Mouse (Mus musculus): ENCODE data around the gene Ift27. TPM values are rescaled to one million over a fixed set of nuclear protein-coding genes. Genes with fewer than 3 reads are reported as not detected.

Gene Ift27
- polyA plus RNA-seq, 1 experiment: 52.0 TPM

GRCm38 (mm10) chr15:78157330-78157729 is 16.6 kb downstream of the Ift27 start:
- WGBS: 50% methylated on average over 8 of the region's 8 CpGs
- DNase-seq: no peak
- no peak overlapping the region for H3K27ac ChIP-seq (ENCODE audit: insufficient read depth, low read length)
- H3K27me3 ChIP-seq (ENCODE audit: control insufficient read depth, insufficient read depth, low read length): no peaks in the 10 kb centered on the region
- TF ChIP-seq CTCF (IDR thresholded peaks at IDR 0.05; ENCODE audit: borderline replicate concordance, insufficient read depth, low read depth, low read length): no peak
- no peak for TF ChIP-seq POLR2A (IDR thresholded peaks at IDR 0.05; ENCODE audit: borderline replicate concordance, insufficient read depth, low read length)
- peaks cover 15% of the 10 kb centered on the region for H3K4me1 ChIP-seq (ENCODE audit: control insufficient read depth, insufficient read depth, low read length)
- H3K4me3 ChIP-seq (replicated peaks; ENCODE audit: insufficient read depth, low read depth, low read length): no peak overlapping the region

- 83% methylated on average over 6 of the region's 6 CpGs for WGBS
- Histone ChIP-seq H3K27ac (ENCODE audit: insufficient read depth, low read length) (no peak overlapping the region), H3K4me3 (replicated peaks; ENCODE audit: insufficient read depth, low read depth, low read length) (no peak overlapping the region), H3K4me1 (ENCODE audit: control insufficient read depth, insufficient read depth, low read length) (peaks cover 21% of the 10 kb centered on the region), H3K27me3 (ENCODE audit: control insufficient read depth, insufficient read depth, low read length) (no peaks in the 10 kb centered on the region)
- no peak for DNase-seq
- TF ChIP-seq CTCF (IDR thresholded peaks at IDR 0.05; ENCODE audit: borderline replicate concordance, insufficient read depth, low read depth, low read length): no peak
Observed at GRCm38 (mm10) chr15:78155421-78155820, 18.5 kb downstream of the Ift27 start.

- no peaks in the 10 kb centered on the region for H3K27me3 ChIP-seq (ENCODE audit: control insufficient read depth, insufficient read depth, low read length)
- no peak for TF ChIP-seq CTCF (IDR thresholded peaks at IDR 0.05; ENCODE audit: borderline replicate concordance, insufficient read depth, low read depth, low read length)
- H3K4me1 ChIP-seq (ENCODE audit: control insufficient read depth, insufficient read depth, low read length): peaks cover 15% of the 10 kb centered on the region
- WGBS: 78% methylated on average over 11 of the region's 11 CpGs
- DNase-seq: no peak
- H3K27ac ChIP-seq (ENCODE audit: insufficient read depth, low read length): no peak overlapping the region
- H3K4me3 ChIP-seq (replicated peaks; ENCODE audit: insufficient read depth, low read depth, low read length): no peak overlapping the region
Observed at GRCm38 (mm10) chr15:78153045-78153775, 20.7 kb downstream of the Ift27 start.

- WGBS: 73% methylated on average over 7 of the region's 7 CpGs
- H3K4me3 ChIP-seq (replicated peaks; ENCODE audit: insufficient read depth, low read depth, low read length): no peak overlapping the region
- TF ChIP-seq CTCF (IDR thresholded peaks at IDR 0.05; ENCODE audit: borderline replicate concordance, insufficient read depth, low read depth, low read length) (no peak), POLR2A (IDR thresholded peaks at IDR 0.05; ENCODE audit: borderline replicate concordance, insufficient read depth, low read length) (no peak)
- no peaks in the 10 kb centered on the region for H3K27me3 ChIP-seq (ENCODE audit: control insufficient read depth, insufficient read depth, low read length)
- no peak overlapping the region for H3K27ac ChIP-seq (ENCODE audit: insufficient read depth, low read length)
- H3K4me1 ChIP-seq (ENCODE audit: control insufficient read depth, insufficient read depth, low read length): peaks cover 6% of the 10 kb centered on the region
- DNase-seq: no peak
Observed at GRCm38 (mm10) chr15:78148565-78148964, 25.3 kb downstream of the Ift27 start.

- TF ChIP-seq POLR2A (IDR thresholded peaks at IDR 0.05; ENCODE audit: borderline replicate concordance, insufficient read depth, low read length): no peak
- TF ChIP-seq CTCF (IDR thresholded peaks at IDR 0.05; ENCODE audit: borderline replicate concordance, insufficient read depth, low read depth, low read length): no peak
- no peaks in the 10 kb centered on the region for H3K4me1 ChIP-seq (ENCODE audit: control insufficient read depth, insufficient read depth, low read length)
- H3K4me3 ChIP-seq (replicated peaks; ENCODE audit: insufficient read depth, low read depth, low read length): no peak overlapping the region
- H3K27ac ChIP-seq (ENCODE audit: insufficient read depth, low read length): no peak overlapping the region
- DNase-seq: no peak
- 70% methylated on average over 8 of the region's 8 CpGs for WGBS
- H3K27me3 ChIP-seq (ENCODE audit: control insufficient read depth, insufficient read depth, low read length): no peaks in the 10 kb centered on the region
Observed at GRCm38 (mm10) chr15:78140226-78140625, 33.7 kb downstream of the Ift27 start.

- TF ChIP-seq POLR2A (IDR thresholded peaks at IDR 0.05; ENCODE audit: borderline replicate concordance, insufficient read depth, low read length) (no peak), CTCF (IDR thresholded peaks at IDR 0.05; ENCODE audit: borderline replicate concordance, insufficient read depth, low read depth, low read length) (no peak)
- no peaks in the 10 kb centered on the region for H3K4me1 ChIP-seq (ENCODE audit: control insufficient read depth, insufficient read depth, low read length)
- no peak for DNase-seq
- no peak overlapping the region for H3K4me3 ChIP-seq (replicated peaks; ENCODE audit: insufficient read depth, low read depth, low read length)
- 58% methylated on average over 6 of the region's 6 CpGs for WGBS
- no peak overlapping the region for H3K27ac ChIP-seq (ENCODE audit: insufficient read depth, low read length)
- no peaks in the 10 kb centered on the region for H3K27me3 ChIP-seq (ENCODE audit: control insufficient read depth, insufficient read depth, low read length)
Observed at GRCm38 (mm10) chr15:78134606-78135005, 39.3 kb downstream of the Ift27 start.

GRCm38 (mm10) chr15:78133389-78133788 is 40.5 kb downstream of the Ift27 start:
- no peak overlapping the region for H3K27ac ChIP-seq (ENCODE audit: insufficient read depth, low read length)
- no peaks in the 10 kb centered on the region for H3K27me3 ChIP-seq (ENCODE audit: control insufficient read depth, insufficient read depth, low read length)
- 21% methylated on average over 2 of the region's 2 CpGs for WGBS
- no peaks in the 10 kb centered on the region for H3K4me1 ChIP-seq (ENCODE audit: control insufficient read depth, insufficient read depth, low read length)
- no peak overlapping the region for H3K4me3 ChIP-seq (replicated peaks; ENCODE audit: insufficient read depth, low read depth, low read length)
- DNase-seq: no peak
- TF ChIP-seq CTCF (IDR thresholded peaks at IDR 0.05; ENCODE audit: borderline replicate concordance, insufficient read depth, low read depth, low read length) (no peak), POLR2A (IDR thresholded peaks at IDR 0.05; ENCODE audit: borderline replicate concordance, insufficient read depth, low read length) (no peak)

- H3K4me1 ChIP-seq (ENCODE audit: control insufficient read depth, insufficient read depth, low read length): peaks cover 11% of the 10 kb centered on the region; the same call in 1 of the 2 replicates
- WGBS: under 1% methylated on average over 41 of the region's 42 CpGs
- no peak for TF ChIP-seq POLR2A (IDR thresholded peaks at IDR 0.05; ENCODE audit: borderline replicate concordance, insufficient read depth, low read length)
- no peak for TF ChIP-seq CTCF (IDR thresholded peaks at IDR 0.05; ENCODE audit: borderline replicate concordance, insufficient read depth, low read depth, low read length)
Observed at GRCm38 (mm10) chr15:78119704-78120103, 54.2 kb downstream of the Ift27 start, which contains the start of gene Cacng2. Gene Cacng2, minus strand, starts transcription at chr15:78120028.

More at GRCm38 (mm10) chr15:78119704-78120103, 54.2 kb downstream of the Ift27 start, which contains the start of gene Cacng2:
- H3K4me3 ChIP-seq (replicated peaks; ENCODE audit: insufficient read depth, low read depth, low read length): peak within 1 kb of the TSS; percentile 78
- H3K27me3 ChIP-seq (ENCODE audit: control insufficient read depth, insufficient read depth, low read length): no peaks in the 10 kb centered on the region
- peak within 1 kb of the TSS; percentile 89 for H3K27ac ChIP-seq (ENCODE audit: insufficient read depth, low read length)
- peak; percentile 81 to 88 for DNase-seq
